Mouse (Mus musculus) CD4-positive helper T cell, adult 2 months (primary cell): ENCODE measurements around the gene Lrrk1.

ENCODE experiments used
- DNase-seq: peaks from one replicate; pipeline ENCODE4 v3.0.0-alpha.2; 2012; ENCODE audit warnings: low read depth, missing footprints, low spot score

The Lrrk1 gene

DNA sequence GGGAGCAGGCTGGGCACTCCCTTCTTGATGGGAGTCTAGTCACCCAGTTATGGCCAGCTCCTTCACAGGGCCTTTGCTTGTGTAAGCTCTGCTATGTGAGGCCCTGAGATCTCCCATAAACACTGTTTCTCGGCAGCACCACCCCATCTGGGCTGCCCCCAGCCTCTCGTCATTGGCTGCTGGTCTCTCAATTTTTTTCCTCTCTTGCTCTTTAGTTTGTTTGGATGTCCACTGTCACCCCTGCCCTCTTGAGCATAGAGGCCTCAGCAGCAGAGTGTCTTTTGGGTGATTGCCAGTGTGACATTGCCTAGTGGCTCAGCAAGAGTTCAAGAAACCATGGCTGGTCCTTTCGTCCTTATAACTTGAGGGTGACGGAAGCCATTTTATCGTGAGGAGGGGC, 130.9 kb downstream of the Lrrk1 start:
- DNase-seq: no peak

DNA sequence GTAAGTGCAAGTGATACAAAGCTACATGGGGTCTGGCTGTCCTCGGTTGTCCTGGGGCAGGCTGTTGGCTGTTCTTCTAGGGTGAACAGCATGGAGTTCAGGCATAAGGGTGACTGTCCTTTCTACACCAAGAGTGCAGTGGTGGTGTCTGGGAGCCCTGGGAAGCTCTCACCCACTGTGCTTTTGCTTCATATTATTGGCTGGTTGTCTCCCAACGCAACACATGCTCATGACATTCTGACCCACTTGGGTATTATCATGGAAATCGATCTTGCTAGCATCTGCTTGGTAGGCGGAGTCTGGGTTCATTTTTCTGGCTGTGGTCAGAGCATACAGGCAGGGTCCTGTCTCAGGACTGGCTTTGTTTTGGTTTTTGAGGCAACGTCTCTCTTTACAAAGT, 131.7 kb downstream of the Lrrk1 start:
- no peak for DNase-seq

DNA sequence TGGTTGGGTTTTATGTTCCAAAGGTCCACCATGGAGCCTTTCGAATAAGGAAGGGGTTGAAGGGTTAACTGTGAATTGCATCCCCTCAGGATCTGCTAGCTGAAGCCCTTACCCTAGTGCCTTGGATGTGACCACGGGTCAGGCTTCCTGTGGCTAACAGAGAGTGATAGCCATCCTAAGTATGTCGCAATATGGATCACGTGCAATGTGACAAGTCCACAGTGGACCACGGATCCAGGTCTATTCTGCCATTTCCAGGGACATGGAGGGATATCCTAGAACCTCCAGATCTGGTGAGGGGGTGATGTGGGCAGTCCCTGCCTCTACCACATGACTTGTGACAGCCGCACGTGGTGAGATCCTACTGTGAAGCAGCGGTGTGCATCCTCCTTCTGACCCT, 133.2 kb downstream of the Lrrk1 start:
- DNase-seq: no peak

DNA sequence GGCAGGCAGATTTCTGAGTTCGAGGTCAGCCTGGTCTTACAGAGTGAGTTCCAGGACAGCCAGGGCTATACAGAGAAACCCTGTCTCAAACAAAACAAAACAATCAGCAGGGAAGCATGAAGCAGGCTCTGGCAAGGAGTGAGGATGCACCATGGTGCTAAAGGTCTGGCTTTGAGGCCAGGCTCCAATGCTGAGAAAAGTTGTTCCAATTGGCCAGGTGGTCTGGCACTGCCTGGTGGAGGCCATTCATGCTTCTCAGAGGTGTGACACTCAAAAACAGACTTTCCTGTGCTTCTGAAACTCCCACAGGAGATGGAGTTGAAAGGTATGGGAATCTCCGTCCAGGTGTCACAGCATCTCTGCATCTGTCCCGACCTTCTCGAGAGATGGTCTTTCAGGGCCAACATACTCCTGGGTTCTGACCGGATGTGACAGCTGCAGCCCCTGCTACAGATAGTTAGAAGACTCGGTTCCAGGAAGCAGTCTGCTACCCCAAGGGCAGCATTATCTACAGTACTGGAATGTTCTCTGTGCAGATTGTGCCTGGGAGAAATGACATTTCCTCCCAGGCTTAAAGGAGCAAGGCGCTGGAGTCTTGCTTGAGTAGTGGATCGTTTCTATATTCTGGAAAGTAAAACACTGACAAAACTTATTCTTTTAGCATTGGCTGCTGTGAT, 134.0 kb downstream of the Lrrk1 start:
- no peak for DNase-seq

DNA sequence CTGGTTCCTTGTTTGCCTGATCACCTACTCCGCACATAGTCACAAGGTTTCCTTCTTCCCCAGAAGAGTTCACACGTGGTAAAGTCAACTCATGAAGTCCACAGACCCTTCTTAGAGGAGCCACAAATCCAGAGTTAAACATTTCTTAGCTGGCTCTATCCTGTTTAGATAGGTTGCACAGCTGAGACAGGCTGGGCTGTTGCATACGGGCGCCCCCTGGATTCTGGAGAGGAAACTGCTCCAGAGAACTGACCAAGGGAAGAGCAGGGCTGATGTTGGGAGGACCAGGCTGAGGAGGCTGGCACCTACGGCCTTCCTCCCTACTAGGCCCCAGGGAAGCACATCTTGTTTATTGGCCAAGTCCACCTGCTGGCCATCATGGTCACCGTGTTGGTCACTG, 138.1 kb downstream of the Lrrk1 start:
- DNase-seq: peak; percentile 67

DNA sequence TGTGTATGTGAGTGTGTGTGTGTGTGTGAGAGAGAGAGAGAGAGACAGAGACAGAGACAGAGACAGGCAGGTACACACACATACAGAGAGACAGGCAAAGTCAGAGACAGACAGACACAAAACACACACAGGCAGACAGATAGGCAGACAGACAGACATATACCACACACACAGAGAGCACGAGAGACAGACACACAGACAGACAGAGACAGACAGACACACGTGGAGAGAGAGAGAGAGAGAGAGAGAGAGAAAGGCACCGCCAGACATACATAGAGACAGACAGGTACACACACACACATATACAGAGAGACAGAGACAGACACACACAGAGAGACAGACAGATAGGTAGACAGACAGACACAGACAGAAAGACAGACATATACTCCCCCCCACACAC, 138.7 kb downstream of the Lrrk1 start:
- DNase-seq: no peak

DNA sequence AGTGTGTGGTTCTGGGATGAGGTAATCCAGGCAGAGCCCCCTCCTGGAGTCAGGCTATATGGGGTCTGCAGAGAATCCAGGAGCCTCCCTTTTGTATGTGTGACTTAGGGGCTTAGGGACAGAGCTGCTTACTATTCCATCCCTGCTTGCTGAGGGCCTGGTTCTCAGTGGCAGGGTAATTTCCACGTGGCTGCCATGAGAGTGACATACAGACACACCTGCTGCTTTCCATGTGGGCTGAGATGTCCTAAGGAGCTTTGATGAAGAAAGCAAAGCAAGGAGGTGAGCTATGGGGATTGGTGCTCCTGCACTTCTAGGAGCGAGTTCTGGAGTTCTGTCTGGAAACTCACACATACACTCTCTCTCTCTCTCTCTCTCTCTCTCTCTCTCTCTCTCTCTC, 139.1 kb downstream of the Lrrk1 start:
- DNase-seq: no peak

DNA sequence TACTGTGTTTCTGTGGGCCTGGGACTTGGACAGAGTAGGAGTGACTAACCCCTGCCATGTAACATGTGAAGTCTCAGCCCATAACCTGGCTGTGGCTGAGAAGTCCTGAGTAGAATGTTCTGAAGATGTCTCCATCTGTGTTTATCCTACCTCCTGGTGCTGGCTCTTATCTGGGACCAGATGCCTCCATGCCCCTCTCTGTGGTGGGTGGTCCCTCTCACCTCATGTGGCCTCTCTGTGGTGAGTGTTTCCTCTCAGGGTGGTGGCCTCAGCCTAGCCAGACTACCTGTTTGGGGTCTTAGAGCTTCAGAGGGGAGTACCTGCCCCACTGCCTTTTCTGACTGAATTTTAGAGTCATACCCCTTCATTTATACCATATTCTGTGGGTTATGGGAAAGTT, 139.9 kb downstream of the Lrrk1 start:
- DNase-seq: no peak

DNA sequence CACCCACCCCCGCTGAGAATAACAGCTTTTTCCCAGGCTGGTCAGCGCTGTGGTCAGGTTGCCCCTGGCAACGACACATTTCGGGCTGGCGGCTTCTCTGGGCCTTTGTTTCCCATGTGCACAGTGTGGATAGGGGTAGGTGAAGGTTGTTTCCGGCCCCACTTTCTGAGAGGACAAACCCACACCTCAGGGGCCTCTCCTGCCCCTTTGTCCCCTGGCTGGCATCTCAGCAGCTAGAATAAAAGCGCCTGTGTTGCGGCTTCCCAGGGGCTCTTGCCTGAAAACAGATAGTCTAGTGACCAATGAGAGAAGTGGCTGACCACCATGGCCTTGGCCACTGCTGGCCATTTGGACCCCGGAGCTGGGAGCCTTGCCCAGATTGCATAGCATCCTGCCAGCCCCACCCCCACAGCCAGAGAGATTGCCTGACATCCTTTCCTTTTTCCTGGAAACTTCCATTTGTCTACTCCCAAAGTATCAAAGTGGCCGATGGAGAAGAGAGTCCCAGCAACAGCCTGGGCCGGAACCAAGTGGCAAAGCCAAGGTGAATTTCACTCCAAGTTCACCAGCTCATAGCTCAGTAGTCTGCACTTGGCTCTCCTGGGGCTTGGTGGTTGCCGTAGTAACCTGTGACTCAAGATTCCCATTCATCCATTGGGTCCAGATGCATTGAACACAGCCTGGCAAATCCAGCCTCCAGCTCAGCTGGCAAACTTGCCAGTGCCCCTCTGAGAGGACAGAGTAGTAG, 140.7 kb downstream of the Lrrk1 start:
- DNase-seq: no peak

DNA sequence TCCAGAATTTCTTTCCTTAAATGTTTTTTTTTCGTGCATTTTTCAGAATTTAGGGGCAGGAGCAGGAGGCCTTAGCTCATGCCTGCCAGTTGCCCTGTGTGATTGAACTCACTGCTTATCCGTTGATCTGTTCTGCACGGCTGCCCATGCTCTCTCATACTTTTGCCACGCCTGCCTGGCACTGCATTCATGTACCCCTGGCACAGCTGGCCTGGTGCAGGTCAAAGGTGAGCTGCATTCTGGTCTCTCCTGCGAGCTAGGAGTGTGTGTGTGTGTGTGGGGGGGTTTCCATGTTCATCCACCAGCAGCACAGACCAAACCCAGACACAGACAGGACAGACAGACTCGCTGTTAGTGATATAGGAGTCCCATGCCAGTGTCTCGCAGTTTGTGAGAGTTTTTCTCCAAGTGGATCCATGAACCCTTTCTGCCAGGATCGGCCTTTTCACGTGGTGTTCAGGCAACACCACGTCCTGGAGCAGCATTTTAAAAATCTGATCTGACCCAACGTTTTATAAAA, 141.4 kb downstream of the Lrrk1 start:
- DNase-seq: no peak

DNA sequence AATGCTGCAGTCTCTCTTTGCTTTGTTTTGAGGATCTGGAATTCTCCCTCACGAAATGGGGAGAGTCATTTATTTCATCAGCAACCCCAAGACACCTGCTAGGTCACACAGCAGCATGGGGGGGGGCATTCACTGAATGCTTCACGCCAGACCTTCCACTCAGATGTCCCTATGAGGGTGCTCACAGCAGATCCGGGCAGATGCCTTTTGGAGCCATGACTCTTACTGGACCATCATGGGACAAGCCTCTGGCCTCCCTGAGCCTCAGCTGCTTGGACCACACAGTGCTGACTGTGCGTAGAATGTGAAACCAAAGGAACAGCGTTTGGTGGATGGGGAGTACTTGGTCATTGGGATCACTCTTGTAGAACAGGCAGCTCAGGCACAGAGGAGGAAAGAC, 142.5 kb downstream of the Lrrk1 start:
- DNase-seq: no peak

DNA sequence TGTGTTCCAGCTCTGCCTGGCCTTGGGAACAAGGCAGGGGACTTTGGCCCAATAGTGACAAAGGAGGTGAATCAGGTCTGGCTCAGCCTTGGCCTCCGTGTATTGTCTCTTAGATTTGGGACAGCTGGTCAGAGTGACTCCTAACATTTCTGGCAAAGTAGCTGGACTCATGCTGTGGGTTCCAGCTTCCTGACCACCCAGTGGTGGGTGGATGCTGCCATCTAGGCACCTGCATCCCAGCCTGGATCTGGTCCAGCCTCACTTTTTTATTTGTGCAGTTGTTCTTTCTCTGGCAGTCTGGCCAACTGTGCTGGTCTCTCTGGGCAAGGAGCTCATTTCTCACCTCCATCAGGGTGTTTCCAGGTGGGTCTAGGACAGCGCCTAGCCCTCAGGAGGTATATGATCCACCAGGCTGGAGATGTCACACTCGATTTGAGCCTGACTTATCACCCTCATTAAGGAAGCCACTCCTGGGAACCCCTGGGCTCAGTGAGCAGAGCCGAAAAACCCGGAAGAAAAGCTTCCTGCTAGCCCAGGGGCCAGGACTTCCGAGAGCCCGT, 144.3 kb downstream of the Lrrk1 start:
- DNase-seq: no peak

DNA sequence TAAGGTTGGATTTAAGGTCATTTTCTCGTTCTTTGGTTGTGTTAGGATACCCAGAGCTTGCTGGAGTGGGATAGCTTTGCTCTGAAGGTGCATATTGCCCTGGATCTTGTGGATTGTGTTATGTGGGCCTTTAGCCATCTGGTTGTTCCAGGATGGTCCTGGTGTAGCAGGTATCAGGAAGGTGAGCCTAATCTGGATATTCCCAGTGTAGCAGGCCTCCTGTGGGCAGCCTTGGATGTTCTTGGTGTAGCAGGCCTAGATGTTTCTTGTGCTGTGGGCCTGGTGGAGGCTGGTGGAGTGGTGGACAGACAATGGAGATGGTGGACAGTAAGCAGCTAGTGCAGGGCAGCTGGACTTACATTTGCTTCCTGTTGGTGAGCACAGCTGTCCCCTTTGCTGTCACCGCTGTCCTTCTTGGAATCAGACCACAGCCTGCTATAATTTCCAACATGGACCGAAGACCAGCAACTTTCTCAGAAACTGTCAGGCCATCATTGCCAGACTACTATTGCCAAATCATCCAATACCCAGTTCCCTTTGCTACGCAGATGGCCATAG, 146.2 kb downstream of the Lrrk1 start:
- DNase-seq: no peak

DNA sequence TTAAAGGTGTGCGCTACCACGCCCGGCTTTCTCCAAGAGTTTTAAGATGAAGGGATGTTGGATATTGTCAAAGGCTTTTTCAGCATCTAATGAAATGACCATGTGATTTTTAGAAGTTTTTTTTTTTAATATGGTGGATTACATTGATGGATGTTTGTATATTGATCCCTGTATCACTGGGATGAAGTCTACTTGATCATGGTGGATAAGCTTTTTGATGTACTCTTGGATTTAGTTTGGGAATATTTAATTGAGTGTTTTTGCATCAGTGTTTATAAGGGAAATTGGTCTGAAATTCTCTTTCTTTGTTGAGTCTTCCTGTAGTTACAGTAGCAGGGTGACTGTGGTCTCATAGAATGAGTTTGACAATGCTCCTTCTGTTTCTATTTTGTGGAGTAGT, 150.0 kb downstream of the Lrrk1 start:
- no peak for DNase-seq

DNA sequence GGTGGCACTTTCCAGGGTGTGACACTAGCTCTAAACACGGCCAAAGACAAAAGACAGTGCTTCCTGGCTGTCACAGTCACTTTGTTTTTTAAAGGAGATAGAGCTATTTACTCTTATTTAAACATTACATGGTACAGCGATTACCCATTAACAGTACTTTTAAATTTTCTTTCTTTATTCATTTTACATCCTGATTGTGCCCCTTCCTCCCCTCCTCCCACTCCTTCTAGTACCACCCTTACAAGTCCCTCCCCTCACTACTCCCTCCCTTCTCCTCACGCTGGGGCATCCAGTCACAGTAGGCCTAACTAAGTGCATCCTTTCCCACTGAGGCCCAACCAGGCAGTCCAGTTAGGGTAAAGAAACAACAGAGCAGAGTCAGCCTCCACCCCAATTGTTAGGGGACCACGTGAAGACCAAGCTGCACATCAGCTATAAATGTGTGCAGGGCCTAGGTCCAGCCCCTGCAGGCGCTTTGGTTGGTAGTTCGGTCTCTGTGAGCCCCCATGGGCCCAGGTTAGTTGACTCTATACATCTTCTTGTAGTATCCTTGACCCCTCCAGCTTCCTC, 154.1 kb downstream of the Lrrk1 start:
- no peak for DNase-seq

DNA sequence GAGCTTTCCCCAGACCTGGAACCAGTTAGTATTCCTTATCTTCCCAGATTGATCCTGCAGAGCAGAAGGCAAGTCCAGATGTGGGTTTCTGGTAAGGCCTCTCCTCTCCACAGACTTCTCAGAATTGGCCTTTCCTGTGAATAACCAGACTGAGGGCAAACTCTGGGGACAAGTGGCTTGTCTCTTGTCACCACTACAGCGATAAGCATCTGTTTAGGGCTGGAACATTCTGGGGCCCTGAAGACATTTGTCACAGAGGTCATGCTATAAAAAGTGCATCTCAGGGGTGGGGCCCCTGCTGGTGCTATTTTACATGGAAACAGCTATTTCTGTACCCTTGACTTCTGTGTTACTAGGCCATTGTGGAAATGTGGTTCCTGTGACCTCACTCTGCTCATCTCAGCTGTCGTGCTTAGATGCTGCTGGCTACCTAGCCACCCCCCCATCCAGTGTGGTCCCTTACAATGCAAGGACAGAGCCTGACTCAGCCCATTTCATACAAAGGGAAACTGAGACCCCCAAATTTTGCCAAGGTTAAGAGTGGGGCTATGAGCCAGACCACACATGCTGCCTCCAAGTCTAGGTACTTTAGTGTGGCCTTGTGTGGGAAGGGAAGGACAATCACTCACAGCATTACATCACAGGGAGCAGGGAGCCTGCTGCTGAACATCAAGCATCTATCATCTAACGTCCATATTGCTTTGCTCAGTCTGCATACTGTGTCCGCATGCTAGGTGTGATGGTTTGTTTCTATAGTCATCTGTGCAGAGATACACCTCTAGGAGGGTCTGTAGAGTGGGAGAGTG, 154.8 kb downstream of the Lrrk1 start:
- DNase-seq: peak; percentile 85

DNA sequence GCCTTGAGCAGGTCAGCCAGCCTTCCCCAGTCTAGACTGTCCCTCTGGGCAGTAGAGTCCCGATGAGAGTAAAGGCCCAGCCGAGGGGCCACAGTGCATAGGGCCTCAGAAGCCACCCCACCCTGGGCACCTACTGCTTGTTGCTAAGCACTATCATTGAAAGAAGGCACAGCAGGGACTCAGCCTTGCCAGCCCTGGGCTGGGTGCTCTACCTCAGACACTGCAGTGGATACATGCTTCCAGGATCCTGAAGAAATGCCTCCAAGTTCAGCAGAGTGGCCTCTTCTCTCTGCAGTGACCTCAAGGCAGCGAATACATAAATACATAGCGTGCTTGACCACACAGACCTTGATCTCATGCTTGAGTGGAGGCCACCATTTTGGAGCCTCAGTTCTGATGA, 156.3 kb downstream of the Lrrk1 start:
- no peak for DNase-seq

DNA sequence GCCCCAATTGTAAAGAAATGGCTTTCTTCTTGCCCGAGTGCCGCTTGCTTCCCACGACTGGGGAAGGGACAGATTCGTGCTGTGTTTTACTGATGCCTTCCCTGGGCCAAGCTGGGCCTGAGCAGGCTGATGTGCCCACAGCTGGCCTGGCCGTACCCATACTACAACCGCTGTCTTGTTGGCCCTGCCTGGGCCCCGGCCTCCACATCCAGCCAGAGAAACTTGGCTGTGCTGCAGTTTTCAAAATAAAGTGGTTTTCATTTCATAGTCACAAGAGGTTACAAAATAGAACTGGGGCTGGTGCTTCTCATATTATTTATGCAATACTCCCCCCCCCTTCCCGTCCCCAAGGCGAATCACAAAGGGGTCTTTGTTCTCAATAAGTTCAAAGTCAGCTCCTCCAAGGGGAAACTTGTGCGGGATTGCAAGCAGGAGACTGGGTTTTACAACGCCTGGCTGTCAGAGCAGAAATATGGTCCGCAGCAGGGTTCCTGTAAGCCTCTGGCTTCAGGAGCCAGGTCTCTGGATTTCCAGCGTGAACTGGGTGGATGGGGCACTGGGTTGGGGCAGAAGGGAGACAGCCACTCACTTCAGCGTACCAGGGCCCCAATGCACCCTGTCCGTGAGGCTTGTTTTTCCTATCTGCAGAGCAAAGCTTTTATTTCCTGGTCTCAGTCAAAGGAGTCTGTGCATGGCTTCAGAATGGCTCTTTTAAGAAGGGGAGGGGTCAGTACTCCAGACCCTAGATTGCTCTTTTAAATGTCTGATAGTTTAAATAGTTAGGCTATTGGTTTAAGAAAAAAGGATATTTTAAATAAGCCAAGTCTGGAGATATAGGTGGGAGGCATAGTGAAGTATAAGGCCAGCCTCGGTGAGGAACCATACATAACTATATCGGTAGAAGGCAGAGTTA, 157.3 kb downstream of the Lrrk1 start:
- no peak for DNase-seq

DNA sequence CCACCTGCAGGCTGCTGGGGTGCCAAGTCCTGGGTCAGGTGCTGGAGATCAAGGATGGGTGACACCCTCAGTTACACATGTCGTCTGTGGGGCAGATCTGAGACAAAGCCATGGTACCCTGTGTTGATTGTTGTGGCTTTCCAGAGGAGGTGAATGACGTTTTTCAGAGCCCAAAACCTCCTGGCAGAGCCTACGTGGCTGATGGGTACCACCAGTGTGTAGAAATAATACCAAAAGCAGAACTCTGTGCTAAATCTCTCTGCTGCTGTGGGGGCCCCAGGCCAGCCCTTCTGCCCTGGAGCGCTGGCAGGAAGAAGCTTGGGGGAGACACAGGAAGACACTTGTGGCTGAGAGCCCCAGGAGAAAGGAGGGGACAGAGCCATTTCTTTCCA, 157.9 kb downstream of the Lrrk1 start:
- peak; percentile 58 for DNase-seq

DNA sequence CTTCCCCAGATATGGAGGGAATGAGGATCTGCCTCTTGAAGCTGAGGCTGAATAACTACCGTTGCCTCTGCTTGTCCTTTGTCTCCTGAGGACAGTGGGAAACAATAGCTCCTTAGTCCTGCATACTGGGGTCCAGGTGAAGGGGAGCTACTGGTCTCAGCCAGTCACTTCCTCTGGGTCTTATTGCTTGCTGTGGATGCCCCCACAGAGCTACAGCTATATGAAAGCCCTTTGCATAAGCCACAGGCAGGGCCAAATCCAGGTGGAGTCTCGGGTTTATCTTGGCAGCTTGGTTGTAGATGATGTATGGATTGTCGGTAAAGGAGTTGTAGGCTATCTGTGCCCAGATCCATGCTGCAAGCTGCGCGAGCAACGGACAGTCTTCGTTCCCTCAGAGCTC, 158.7 kb downstream of the Lrrk1 start:
- DNase-seq: no peak

DNA sequence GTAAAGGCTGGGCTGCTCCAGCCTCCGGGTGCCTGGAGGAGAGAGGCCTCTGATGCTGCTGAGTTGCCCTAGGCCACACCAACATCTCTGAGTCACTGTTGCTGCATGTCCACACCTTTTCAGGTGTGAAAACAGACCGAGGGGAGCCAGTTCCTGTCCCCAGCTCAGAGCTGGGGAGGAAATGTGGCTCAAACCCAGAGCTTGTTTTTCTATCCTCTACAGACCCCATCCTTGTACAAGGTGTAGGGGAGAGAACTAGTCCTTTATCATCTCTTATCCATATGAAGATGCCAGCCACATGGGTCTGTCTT, 159.6 kb downstream of the Lrrk1 start:
- peak; percentile 24 for DNase-seq
